Mouse (Mus musculus): ENCODE measurements around the gene Gm13889. TPM values are rescaled to one million over a fixed set of nuclear protein-coding genes. Genes with fewer than 3 reads are reported as not detected.

The Gm13889 gene
- total and polyA plus RNA-seq, 2 experiments = 0.46 to 4.3 TPM

GRCm38 (mm10) chr2:93906316-93906715 is 50.7 kb downstream of the Gm13889 start:
- no peak for TF ChIP-seq POLR2A (IDR thresholded peaks at IDR 0.05; ENCODE audit: extremely low read depth, insufficient read depth, low read length)
- TF ChIP-seq CTCF (IDR thresholded peaks at IDR 0.05; ENCODE audit: low read depth, low read length) = no peak
- Histone ChIP-seq H3K27ac (replicated peaks; ENCODE audit: insufficient read depth, low read depth, low read length) (no peak overlapping the region), H3K79me2 (ENCODE audit: control insufficient read depth, insufficient read depth, low read length) (no peaks in the 10 kb centered on the region), H3K4me1 (ENCODE audit: control insufficient read depth, insufficient read depth, low read length) (no peaks in the 10 kb centered on the region), H3K27me3 (ENCODE audit: control insufficient read depth, insufficient read depth, low read length) (no peaks in the 10 kb centered on the region), H3K36me3 (ENCODE audit: control insufficient read depth, insufficient read depth, low read length) (no peaks in the 10 kb centered on the region), H3K4me3 (ENCODE audit: insufficient read depth, low read depth, low read length) (no peak overlapping the region), H3K9ac (ENCODE audit: low read depth, low read length) (no peak overlapping the region)
- 45% methylated on average over 4 of the region's 4 CpGs for WGBS
- DNase-seq (ENCODE audit: extremely low read depth, low read depth, low spot score) = peak; percentile 21

Other genes starting within 250 kb of the Gm13889 start
- 14.1 and 21.5 TPM in 2 replicates for gene Ext2, start 134.6 kb downstream of the Gm13889 start, total RNA-seq (2014; rRNA removed)
- gene Ext2, start 134.6 kb downstream of the Gm13889 start, polyA plus RNA-seq (2012; rRNA removed) = 19.1 and 21.6 TPM in 2 replicates
- 3.4 and 4.1 TPM in 2 replicates for gene Accs, start 107.3 kb downstream of the Gm13889 start, total RNA-seq (2014; rRNA removed)
- 4.0 and 7.2 TPM in 2 replicates for gene Accs, start 107.3 kb downstream of the Gm13889 start, polyA plus RNA-seq (2012; rRNA removed)
- gene Accsl, start 88.0 kb downstream of the Gm13889 start, total RNA-seq (2014; rRNA removed) = not detected in 2 replicates
- gene Accsl, start 88.0 kb downstream of the Gm13889 start, polyA plus RNA-seq (2012; rRNA removed) = not detected in 2 replicates
- gene Gm27027, start 39.2 kb upstream of the Gm13889 start, total RNA-seq (2014; rRNA removed) = not detected in 2 replicates
- gene Gm27027, start 39.2 kb upstream of the Gm13889 start, polyA plus RNA-seq (2012; rRNA removed) = not detected in 2 replicates
- gene Alkbh3, start 53.6 kb upstream of the Gm13889 start, total RNA-seq (2014; rRNA removed) = 24.9 and 27.9 TPM in 2 replicates
- gene Alkbh3, start 53.6 kb upstream of the Gm13889 start, polyA plus RNA-seq (2012; rRNA removed) = 33.0 and 33.6 TPM in 2 replicates
- 120 and 144 TPM in 2 replicates for gene Hsd17b12, start 200.8 kb upstream of the Gm13889 start, total RNA-seq (2014; rRNA removed)
- 49.7 and 68.5 TPM in 2 replicates for gene Hsd17b12, start 200.8 kb upstream of the Gm13889 start, polyA plus RNA-seq (2012; rRNA removed)